Mouse (Mus musculus) retina, embryonic 14.5 days (tissue): ENCODE data around the gene Pfkm.

Experiments used
- DNase-seq: peaks from one replicate; pipeline ENCODE4 v3.0.0-alpha.2; 2015; ENCODE audit warnings: low spot score

Gene Pfkm

DNA sequence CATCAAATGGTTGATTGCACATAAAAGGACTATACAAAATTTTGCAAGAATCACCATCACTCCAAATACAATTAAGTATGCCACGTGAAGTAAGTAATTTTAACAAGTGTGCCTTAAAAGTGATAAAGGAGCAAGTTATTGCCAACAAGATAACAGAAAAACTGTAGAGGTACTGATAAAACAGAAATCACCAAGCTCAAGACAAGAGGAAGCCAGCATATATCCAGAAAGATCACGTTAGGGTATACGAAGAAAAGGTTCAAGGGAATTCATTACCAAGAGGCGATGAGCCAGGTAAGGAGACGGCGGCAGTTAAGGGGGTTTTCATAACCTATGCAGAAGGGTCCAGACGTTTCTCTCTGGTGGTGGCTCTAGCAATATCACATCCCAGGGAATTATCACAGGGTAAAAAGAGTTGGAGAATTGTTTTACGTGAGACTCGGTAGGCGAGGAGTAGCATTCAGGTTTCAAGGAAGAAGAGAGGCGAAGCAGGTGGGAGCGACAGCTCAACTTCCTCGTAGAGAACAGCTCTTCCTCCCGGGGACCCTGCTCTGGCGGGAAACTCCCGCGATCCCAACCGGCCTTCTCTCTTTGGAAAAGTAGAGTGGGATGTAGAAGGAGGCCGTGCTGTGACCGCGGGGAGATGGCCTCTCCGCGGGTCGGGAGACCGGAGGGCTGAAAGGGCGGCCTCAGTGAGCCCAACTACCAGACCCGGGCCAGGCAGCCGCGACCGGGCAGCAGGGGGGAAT, at the start of gene Pfkm:
TSS of gene Pfkm (plus strand) at position 218 of the 749 bp plus-strand sequence.
- DNase-seq: no peak

- no peak for DNase-seq
Observed at GRCm38 (mm10) chr15:98043967-98044366, 48.4 kb upstream of the Pfkm start.

- no peak for DNase-seq
Observed at GRCm38 (mm10) chr15:98044387-98044786, 48.0 kb upstream of the Pfkm start.

DNA sequence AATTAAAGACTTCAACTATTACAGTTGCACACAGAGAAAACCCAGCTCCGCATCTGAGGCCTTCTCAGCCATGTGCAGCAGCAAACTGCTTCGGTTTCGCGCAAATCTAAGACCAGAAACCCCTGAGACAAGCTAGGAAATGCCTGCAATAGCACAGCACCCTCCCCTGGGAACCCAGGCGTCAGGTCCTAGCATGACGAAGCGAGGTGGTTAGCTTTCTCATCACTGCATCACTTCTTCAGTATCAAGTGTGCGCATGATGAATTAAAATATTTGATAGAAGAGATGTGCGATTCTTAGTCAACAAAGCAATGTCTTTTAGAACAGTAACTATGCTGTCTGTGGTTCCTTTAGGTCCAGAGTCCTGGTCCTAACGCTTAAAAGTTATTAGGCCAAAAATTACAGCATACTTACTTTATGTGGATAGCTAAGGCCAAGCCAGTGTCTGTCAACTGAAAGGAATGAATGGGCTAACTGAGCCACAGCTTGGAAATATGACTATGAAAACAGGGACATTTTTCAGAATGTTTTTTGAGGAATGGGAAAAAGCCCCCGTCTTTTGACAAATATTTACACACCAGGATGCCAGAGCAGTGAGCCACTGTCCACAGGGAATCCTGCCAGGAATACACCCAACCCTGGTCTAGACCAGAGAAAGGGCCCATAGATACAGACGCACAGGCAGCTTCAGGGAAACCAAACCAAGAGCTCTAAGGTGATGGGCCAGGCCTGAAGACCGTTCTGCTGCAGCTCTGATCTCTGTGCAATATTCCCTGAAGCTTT, 43.3 kb upstream of the Pfkm start:
- no peak for DNase-seq

- DNase-seq: no peak
Observed at GRCm38 (mm10) chr15:98051685-98052084, 40.7 kb upstream of the Pfkm start.

GRCm38 (mm10) chr15:98055246-98055645, 37.1 kb upstream of the Pfkm start:
- DNase-seq: peak; percentile 84

- DNase-seq: no peak
Observed at GRCm38 (mm10) chr15:98065881-98066280, 26.5 kb upstream of the Pfkm start.

GRCm38 (mm10) chr15:98066602-98067001, 25.8 kb upstream of the Pfkm start:
- DNase-seq: no peak

- no peak for DNase-seq
Observed at GRCm38 (mm10) chr15:98067492-98067891, 24.9 kb upstream of the Pfkm start.

- no peak for DNase-seq
Observed at GRCm38 (mm10) chr15:98068506-98068905, 23.9 kb upstream of the Pfkm start.

DNA sequence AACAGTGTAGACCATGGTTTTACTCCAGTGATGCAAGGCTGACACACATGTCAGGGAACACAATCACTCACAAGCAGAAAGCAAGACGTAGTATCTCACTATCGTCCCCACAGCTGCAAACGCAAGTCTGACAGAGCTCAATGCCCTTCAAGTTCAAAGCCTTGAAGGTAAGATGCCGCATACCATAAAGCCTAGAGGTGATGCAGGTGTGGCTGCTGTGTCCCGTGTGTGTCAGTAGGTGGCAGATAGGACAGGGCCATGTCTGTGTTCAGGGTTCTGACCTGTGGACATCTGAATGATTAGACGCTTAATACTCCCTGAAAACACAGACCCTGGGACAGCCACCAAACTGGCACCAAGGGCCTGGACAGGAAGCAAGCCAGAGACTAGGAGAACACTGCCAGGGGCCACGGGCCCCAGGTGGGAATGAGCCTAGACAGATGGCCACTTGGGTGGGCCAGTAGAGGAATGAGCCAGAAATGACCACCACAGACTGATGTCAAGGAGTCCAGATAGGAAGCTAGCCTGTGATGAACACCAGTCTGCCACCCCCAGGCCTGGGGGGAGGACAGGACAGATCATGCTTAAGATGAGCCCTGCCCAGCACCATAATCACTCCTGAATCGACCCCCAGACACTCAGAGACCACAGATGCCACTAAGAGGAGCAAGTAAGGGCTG, 22.7 kb upstream of the Pfkm start:
- DNase-seq: no peak

- DNase-seq: no peak
Observed at GRCm38 (mm10) chr15:98070376-98070775, 22.0 kb upstream of the Pfkm start.

DNA sequence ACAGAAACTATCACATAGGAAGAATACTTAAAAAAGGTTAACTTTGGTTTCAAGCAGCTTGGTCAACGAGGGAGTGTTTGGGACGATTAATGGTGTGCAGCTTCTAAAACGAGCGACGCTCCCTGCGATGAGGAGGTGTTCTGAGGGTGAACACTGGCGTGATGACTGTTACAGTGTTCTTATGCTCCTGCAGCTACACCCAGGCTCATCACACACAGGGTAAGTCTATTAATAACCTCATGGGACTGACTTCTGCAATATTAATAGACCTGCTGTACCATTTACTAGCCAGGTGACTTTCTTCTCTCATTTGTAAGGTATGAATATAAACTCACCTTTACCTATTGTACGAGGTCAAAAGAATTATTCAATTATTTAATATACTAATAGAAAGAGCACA, 17.9 kb upstream of the Pfkm start:
- no peak for DNase-seq

DNA sequence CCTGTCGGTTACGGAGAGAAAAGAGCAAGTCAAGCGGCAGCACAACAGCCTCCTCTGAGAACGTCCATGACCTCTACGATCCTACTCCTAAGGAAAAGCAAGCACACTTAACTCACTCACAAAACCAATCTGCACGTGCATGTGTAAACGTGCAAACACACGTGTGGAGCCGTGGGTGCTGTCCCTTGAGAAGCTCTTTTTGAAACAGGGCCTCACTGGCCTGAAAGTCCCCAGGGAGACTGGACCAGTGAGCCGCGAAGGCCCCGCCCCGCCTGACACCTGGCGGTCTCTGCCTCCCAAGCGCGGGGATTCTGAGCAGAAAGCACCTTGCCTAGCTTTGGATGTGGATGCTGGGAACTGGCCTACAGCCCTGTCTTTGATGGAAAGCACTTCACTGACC, 17.4 kb upstream of the Pfkm start:
- DNase-seq: peak; percentile 19

DNA sequence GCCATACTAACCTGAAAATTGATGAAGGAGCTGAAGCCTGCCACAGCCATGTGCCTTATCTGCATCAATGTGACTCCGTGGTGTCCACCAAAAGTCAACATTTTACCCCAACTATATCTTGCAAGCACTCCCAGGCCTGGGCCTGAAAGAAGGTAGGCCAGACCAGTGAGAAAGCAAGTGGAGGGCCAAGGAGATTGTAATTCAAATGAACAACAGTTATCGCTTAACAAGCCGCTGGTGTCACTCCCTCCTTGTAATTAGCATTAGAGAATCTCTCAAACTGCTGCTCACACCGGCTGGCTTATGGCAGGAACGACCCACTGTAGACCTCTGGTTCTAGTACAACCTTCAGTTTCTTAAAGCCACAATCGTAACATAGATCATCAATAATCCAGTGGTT, 15.5 kb upstream of the Pfkm start:
- no peak for DNase-seq

GRCm38 (mm10) chr15:98088889-98089288, 3.5 kb upstream of the Pfkm start:
- no peak for DNase-seq

DNA sequence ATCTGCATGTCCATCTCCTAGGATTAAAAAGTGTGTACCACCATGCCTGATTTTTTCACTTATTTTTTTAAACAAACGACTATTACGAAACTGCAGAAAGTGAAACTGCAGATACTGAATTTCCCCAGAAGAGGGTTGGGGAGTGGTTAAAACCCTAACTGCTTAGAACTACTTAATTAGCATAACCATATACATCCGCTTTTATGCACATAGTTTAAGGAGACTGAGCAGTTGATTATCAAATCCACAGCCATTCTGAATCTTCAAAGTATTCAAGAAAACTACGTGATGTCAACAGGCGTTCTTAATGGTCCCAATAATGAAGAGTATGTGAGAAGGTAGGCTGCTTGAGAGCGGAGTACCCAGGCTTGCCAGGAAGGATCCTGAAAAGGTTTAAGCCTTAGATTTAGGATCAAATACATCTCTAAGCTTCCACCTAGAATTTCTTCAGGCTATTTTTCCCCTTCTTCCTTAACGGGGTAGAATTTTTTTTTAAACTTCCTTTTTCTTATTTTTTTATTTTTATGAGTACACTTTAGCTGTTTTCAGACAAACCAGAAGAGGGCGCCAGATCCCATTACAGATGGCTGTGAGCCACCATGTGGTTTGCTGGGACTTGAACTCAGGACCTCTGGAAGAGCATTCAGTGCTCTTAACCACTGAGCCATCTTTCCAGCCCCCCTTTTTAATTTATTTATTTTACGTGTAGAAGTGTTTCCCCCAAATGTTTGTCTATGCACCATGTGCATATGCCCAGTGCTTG, 2.8 kb upstream of the Pfkm start:
- peak; percentile 60 for DNase-seq

GRCm38 (mm10) chr15:98091841-98092240, 548 bp upstream of the Pfkm start:
- DNase-seq: no peak

- DNase-seq: peak; percentile 89
Observed at GRCm38 (mm10) chr15:98093121-98094011, 977 bp downstream of the Pfkm start, which contains the start of gene Senp1. Gene Senp1 (minus strand): TSS chr15:98093744.

GRCm38 (mm10) chr15:98094905-98095304, 2.5 kb downstream of the Pfkm start:
- no peak for DNase-seq

DNA sequence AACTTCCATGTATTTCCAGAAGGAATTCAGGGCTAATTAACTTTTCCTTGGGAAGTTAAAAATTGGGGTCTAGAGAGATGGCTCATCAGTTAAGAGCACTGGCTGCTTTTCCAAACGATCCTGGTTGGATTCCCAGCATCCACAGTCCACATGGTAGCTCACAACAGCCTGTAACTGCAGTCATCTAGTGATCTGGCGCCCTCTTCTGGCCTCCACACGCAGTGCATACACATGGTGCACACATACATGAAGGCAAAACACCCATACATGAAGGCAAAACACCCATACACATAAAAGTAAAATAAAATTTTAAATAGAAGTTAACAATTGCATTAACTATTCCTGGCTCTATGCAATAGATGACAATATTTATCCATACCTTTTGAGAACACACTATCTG, 4.6 kb downstream of the Pfkm start:
- DNase-seq: no peak
